Mouse (Mus musculus): ENCODE measurements around the gene Alkbh6.

The Alkbh6 gene

GRCm38 (mm10) chr7:30332622-30333259, 24.2 kb downstream of the Alkbh6 start:
- no peak for DNase-seq

- peak; percentile 80 for DNase-seq
These were observed 24.9 kb downstream of the Alkbh6 start for GRCm38 (mm10) chr7:30333436-30333835.

GRCm38 (mm10) chr7:30334563-30334962, 26.0 kb downstream of the Alkbh6 start:
- DNase-seq, result no peak

GRCm38 (mm10) chr7:30335688-30336087, 27.2 kb downstream of the Alkbh6 start:
- no peak for DNase-seq

- DNase-seq, result peak; percentile 90
These were observed 27.9 kb downstream of the Alkbh6 start for GRCm38 (mm10) chr7:30336384-30336783.

GRCm38 (mm10) chr7:30339432-30340109, 31.1 kb downstream of the Alkbh6 start:
- DNase-seq, result no peak

GRCm38 (mm10) chr7:30346635-30347379, 38.3 kb downstream of the Alkbh6 start:
- peak; percentile 78 for DNase-seq

GRCm38 (mm10) chr7:30347828-30348227, 39.3 kb downstream of the Alkbh6 start:
- DNase-seq, result peak; percentile 57

GRCm38 (mm10) chr7:30353279-30353822, 44.8 kb downstream of the Alkbh6 start:
- peak; percentile 80 for DNase-seq

- no peak for DNase-seq
These were observed 45.5 kb downstream of the Alkbh6 start for GRCm38 (mm10) chr7:30354059-30354458.

GRCm38 (mm10) chr7:30358378-30359186, 50.1 kb downstream of the Alkbh6 start:
- DNase-seq, result no peak

GRCm38 (mm10) chr7:30359276-30359865, 50.9 kb downstream of the Alkbh6 start:
- no peak for DNase-seq

GRCm38 (mm10) chr7:30360028-30360427, 51.5 kb downstream of the Alkbh6 start:
- no peak for DNase-seq

GRCm38 (mm10) chr7:30362652-30363343, 54.3 kb downstream of the Alkbh6 start, which contains the start of gene Lrfn3:
Gene Lrfn3 (minus strand): TSS chr7:30362772.
- peak; percentile 44 for DNase-seq

GRCm38 (mm10) chr7:30363344-30363738, 54.8 kb downstream of the Alkbh6 start:
- no peak for DNase-seq

All from lung, postnatal 36 days (tissue).